Mouse (Mus musculus) common myeloid progenitor, adult 5-6 weeks (primary cell): ENCODE measurements around the gene Csmd2. TPM values are rescaled to one million over a fixed set of nuclear protein-coding genes. Genes with fewer than 3 reads are reported as not detected.
A peak's percentile ranks its signal among the peaks of the same experiment; 100 is the strongest.
"Not testable (repeated sequence)": the region's sequence is repeated elsewhere in the genome, so short reads cannot be mapped to it uniquely, and the experiment has no call there.

Experiments used
- ATAC-seq: replicated peaks from 2 replicates; pipeline ENCODE4 v1.8.0; 2016; ENCODE audit warnings: low read depth, mild to moderate bottlenecking, moderate TSS enrichment, inconsistent platforms; ENCODE audit not compliant: poor library complexity, severe bottlenecking
- total RNA-seq: library from RNA; stranded (forward); fragments of 200-1000, 187-1606 nt; gene quantifications from 2 replicates; pipeline ENCODE4 v1.2.3, GENCODE M21; 2017

Csmd2 gene
- total RNA-seq, 1 experiment from 2014 or later = not detected

- no peak for ATAC-seq
Measured at GRCm38 (mm10) chr4:128560327-128560726, 572.7 kb downstream of the Csmd2 start.

DNA sequence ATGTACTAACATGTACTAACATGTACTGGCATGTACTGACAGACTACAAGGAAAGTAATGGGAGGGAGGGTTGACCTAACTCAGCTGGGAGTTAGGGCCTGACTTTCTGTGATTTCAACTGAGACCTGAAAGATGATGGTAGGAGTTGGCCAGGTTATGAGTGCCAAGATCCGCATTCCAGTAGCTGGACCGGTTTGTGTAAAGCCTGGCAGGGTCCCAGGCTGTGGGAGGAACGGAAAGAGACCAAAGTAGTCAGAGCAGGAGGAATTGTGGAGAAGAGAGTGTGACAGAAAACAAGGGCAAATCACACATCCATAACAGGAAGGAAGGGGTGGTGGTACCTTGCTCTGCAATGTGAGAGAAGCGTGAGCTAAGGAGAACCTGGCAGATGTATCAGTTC, 588.2 kb downstream of the Csmd2 start:
- ATAC-seq = no peak

- peak; percentile 47; the same call in 1 of the 2 replicates for ATAC-seq
Measured at GRCm38 (mm10) chr4:128579182-128579581, 591.5 kb downstream of the Csmd2 start.

DNA sequence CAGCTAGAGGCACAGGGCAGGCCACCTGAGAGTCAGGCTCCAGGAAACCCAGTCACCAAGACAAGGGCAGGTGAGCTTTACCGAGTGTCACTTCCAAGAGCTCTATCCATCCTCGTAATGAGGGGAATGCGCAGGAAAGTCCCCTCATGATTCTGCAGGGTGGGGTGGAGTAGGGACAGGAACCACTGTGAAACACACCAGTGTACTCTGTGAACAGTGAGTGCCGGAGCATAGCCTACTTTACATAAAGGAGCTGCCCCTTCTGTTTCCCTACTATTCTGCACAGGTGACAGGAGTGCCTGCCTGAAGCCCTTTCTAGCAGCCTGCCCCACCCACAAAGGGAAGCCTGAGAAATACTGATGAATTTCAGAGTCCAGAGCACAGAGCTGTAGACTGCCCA, 605.6 kb downstream of the Csmd2 start:
- no peak for ATAC-seq

- peak; percentile 71 for ATAC-seq
Measured at GRCm38 (mm10) chr4:128594062-128594461, 606.4 kb downstream of the Csmd2 start.

DNA sequence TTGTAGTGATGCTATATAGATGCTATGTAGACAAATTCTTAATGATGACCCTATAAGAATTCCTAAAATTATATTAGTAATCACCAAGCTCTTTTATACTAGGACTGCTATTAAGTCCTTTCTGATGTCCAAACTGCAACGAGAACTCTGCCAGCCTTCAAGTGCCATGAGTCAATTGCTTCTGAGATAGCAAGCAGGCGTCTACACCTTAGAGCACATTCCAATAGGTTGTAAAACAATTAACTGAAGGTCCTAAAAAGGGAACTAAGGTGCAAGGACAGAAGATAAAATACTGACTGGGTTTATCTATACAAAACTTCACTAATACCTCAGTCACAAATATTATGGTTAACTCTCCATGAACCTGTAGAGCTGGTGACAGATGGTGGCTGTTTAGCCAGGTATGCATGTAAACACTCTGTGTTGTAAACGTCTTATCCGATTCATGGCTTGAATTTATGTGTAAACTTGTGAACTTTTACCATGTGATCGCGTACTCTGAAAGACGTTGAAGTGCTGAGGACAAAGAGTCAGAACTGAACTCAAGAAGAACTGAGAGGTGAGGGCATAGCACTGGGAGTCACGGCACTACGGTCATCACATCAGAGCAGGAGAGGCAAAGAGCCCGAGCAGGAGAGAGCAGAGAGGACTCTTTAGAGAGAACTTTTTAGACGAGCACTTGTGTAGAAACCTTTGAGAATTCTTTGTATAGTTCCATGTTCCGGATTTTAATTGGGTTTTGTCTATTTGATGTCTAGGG, 610.3 kb downstream of the Csmd2 start:
- no peak for ATAC-seq

DNA sequence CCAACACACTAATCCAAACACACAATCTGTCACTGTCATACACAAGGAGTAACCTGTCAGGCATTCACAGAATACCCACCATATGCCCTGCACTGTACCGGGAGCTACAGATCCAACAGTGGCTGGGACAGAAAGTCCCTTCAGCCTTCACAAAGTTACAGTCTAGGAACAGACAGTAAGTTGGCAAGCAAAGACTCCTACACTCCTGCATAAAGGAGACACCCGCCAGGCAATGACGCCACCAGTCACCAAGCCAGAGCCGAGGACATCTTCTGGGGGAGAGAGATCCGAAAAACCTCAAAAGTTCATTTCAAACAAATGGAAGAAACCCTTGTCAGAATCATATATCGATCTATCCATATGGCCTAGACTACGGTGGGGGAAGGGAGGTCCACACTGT, 618.9 kb downstream of the Csmd2 start:
- no peak for ATAC-seq

DNA sequence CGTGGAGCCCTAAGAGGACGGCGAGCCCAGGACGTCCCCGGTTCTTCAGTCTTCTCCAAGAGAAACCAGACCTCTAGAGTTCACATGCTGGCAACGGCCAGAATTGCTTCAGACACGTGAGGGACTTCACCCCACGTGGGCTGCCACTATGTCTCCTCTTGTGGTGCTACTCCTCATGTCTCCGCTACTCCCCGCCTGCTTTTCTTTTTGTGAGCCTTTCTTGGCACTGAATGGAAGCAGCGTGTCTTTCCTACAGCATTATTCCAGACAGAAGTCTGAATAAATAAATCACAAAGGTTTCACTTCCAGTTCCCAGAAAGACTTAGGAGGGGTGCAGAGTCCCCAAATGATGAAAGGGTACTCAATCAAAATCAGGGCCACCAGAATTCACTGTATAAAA, 620.0 kb downstream of the Csmd2 start:
- no peak for ATAC-seq

DNA sequence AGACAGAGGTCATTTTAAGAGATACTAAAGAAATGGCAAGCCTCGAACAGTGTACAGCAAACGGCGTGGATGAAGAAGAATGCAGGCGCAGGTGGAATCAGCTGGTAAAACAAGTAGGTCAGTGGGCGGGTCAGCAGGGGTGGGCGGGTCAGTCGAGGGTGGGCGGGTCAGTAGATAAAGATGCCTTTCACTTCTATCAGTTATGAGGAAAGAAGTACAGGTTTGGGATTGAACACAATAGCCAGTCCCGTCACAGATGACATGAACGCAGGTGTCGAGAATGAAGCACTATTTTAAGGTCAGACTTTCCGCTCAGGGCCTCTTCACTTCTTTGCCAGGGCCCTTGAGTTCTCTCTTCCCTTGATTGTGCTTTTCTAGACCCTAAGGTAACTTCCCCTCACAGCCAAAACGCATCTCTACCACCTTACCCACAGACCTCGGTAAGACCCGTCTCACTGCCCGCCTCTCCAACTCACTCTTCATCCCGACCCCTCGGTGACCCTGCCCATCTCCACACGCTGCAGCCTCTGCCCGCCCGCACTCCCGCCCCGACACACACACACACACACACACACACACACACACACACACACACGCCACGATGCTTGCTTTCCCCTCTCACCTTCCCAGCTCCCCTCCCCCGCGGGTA, 621.7 kb downstream of the Csmd2 start:
- ATAC-seq = no peak; the same call in 1 of the 2 replicates

DNA sequence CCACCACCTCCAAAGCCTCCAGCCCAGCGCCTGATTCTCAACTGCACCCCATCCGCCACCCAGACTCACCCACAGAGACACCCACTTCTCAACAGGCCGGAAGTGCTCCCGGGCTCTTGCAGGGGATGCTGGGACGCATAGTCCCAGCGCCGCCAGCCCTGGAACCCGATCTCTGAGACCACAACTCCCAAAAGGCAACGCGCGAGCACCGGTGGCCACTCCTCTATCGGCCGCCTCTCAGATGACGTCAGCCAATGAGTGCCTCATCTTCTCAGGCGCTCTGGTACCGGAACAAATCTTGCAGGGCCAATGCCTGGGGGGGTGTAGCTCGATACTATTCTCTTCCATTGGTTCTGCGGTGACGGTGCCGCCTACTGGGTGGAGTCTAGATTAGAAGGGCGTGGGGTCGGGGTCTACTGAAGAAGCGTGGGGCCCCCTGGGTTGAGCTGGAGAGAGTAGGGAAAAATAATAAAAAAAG, 622.3 kb downstream of the Csmd2 start, which contains the start of gene Zscan20:
Gene Zscan20 (minus strand): TSS at position 174 of the 478 bp plus-strand sequence.
- peak; percentile 96 for ATAC-seq

DNA sequence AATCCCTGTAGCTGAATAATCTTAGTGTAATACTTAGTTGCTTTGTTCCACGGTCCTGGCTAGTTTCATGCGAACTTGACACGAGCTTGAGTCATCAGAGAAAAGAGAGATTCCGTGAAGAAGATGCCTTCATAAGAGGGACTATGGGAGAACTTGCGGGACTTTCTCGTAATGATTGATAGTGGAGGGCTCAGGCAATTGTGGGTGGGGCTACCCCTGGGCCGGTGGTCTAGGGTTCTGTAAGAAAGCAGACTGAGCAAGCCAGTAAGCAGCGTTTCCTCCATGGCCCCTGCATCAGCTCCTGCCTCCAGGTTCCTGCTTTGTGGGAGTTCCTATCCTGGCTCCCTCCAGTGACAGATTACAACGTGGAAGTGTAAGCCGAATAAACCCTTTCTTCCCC, 623.0 kb downstream of the Csmd2 start:
- no peak for ATAC-seq

- not testable (repeated sequence) for ATAC-seq
Measured at GRCm38 (mm10) chr4:128611726-128612125, 624.1 kb downstream of the Csmd2 start.

DNA sequence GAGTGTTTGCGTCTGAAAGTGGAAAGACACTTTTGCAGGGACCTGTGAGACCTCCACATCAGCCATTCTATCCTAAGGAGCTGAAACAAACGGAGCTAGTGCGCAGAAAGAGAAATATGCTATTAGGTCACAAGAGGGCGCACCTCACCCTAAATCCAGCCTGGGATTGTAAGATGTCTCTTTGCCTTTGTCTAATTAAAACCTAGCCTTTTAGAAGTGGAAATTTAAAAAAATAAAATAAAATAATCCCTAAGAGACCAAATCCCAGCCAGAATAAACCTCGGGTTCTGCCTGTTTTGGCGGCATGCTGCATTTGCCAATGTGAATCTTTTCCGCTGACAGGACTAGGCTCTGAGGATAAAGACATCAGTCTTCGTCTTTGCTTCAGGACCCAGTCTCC, 625.7 kb downstream of the Csmd2 start:
- no peak for ATAC-seq

- ATAC-seq = peak; percentile 33
Measured at GRCm38 (mm10) chr4:128615761-128616160, 628.1 kb downstream of the Csmd2 start.

Other genes with a start within 250 kb of the Csmd2 start
- gene CK137956, start 16.9 kb upstream of the Csmd2 start, total RNA-seq = not detected in 2 replicates